Mouse (Mus musculus) left cerebral cortex, postnatal 14 days (tissue): ENCODE measurements around the gene Mpzl1. TPM values are rescaled to one million over a fixed set of nuclear protein-coding genes. Genes with fewer than 3 reads are reported as not detected.
A peak's percentile ranks its signal among the peaks of the same experiment; 100 is the strongest.
"Not testable (repeated sequence)": the region's sequence is repeated elsewhere in the genome, so short reads cannot be mapped to it uniquely, and the experiment has no call there.

Experiments
- DNase-seq, 2 experiments: peaks; one replicate each; pipeline ENCODE4 v3.0.0; 2021 to 2022; ENCODE audit warnings: low spot score in 2 of 2, mixed read lengths in 1 of 2
- intact Hi-C: fragments of 180-260 bp; cut with DNase I; formaldehyde crosslinking; loops from one replicate; pipeline ENCODE4 v1.15.1; 2025
- long read RNA-seq, 2 experiments: library from polyadenylated mRNA; stranded (forward); transcript quantifications; one replicate each; pipeline ENCODE4 v2.0.0; 2021
- total RNA-seq, 2 experiments: library from RNA; stranded (reverse); gene quantifications; 2 replicates each; pipeline ENCODE4 v1.2.3; 2021

The Mpzl1 gene
- total RNA-seq: 10 to 100 TPM; 52.5 to 61.7 TPM
- long read RNA-seq, experiment 1, transcript Mpzl1-202 (6 exons, 2,285 nt): minor isoform, 63 of 155 reads
- long read RNA-seq, experiment 1, transcript Mpzl1-201 (5 exons, 2,171 nt): major isoform, 81 of 155 reads
- long read RNA-seq, experiment 1, partial matches to known transcripts: 6 of 155 reads
- long read RNA-seq, experiment 1, other reads (novel, unspliced or antisense): 5 of 155 reads
- long read RNA-seq, experiment 2, transcript Mpzl1-201 (5 exons, 2,171 nt): major isoform, 52 of 107 reads
- long read RNA-seq, experiment 2, transcript Mpzl1-202 (6 exons, 2,285 nt): minor isoform, 44 of 107 reads
- long read RNA-seq, experiment 2, partial matches to known transcripts: 3 of 107 reads
- long read RNA-seq, experiment 2, other reads (novel, unspliced or antisense): 8 of 107 reads

DNA sequence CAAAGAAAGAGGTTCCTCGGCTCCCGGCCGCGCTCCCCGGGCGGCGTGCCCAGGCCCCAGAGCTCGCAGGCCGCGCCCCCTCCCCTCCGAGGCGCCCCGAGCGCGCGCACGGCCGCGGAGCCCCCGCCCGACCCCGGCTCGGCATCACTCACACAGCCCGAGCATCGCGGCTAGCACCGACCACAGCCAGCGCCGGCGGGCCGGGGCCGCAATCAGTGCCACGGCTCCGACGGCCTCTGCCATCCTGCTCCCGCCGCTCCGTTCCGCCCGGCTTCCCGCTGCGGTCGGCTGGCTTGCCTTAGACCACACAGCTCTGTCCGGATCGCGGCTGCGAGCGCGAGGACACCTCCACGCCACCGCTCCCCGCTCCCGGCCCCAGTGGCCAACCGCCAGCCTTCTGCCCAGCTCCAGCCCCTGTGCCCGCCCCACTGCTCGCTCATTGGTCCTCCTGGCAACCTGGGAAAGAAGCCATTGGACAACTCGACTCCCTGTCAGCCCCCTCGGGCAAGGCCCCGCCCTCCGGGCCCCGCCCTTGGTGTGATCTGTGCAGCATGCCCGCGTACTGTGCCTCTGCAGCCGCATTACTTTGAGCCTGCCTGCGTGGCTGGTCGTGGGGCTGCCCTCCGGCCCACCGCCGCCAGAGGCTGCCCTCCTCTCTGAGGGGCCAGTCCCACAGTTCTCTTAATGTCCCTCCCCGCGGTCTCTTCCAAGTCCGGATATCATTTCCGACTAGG lies at the start of gene Mpzl1:
TSS of gene Mpzl1 (minus strand) at position 388 of the 734 bp plus-strand sequence.
- intact Hi-C loops: no loop called here

GRCm38 (mm10) chr1:165682056-165682853 lies 47.9 kb upstream of the Mpzl1 start:
- intact Hi-C loops: no loop called here
- no peak for DNase-seq

More for the DNA sequence above, at the start of gene Mpzl1:
- DNase-seq: peak; percentile 97 to 98

DNA sequence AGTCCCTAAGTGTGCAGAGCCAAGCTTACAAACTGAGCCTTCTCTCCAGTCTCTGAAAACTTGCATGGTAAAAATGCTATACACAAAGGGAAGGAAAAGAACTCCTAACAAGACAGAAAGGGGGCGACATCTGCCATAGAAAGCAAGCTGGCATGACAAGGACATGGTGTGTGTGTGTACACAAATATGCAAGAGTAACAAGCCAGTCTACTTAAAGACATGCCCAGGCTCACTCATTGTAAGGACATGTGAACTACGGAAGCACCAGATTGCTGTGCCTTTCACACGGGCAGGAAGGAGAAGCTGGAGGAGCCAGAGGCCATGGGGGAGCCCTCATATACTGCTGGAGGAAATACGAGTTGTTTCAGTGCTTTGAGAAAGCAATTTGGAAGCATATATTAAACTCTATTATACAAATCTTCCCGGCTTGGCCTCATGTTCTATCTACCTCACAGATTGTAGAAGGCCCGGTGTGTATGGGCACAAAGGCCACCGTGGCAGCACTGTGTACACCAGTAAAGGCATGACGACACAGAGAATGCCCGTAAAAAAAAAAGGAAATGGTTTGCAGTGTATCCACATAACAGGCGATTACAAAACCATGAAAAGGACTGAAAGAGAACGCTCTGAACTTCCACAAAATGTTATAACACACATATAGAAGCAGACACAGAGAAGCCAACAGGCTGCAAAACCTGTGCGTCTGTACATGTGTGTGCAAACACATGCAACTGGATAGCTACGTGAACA lies 46.9 kb upstream of the Mpzl1 start:
- DNase-seq: no peak
- intact Hi-C loops: no loop called here

DNA sequence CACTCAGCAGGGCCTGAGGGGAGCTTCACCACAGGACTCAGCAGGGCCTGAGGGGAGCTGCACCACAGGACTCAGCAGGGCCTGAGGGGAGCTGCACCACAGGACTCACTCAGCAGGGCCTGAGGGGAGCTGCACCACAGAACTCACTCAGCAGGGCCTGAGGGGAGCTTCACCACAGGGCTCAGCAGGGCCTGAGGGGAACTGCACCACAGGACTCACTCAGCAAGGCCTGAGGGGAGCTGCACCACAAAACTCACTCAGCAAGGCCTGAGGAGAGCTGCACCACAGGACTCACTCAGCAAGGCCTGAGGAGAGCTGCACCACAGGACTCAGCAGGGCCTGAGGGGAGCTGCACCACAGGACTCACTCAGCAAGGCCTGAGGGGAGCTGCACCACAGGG lies 45.7 kb upstream of the Mpzl1 start:
- intact Hi-C loops, DNase-seq: not testable (repeated sequence)

GRCm38 (mm10) chr1:165679618-165679997 lies 45.3 kb upstream of the Mpzl1 start:
- DNase-seq: no peak
- intact Hi-C loops: no loop called here

GRCm38 (mm10) chr1:165678861-165679617 lies 44.7 kb upstream of the Mpzl1 start:
- intact Hi-C loops: no loop called here
- DNase-seq: no peak

DNA sequence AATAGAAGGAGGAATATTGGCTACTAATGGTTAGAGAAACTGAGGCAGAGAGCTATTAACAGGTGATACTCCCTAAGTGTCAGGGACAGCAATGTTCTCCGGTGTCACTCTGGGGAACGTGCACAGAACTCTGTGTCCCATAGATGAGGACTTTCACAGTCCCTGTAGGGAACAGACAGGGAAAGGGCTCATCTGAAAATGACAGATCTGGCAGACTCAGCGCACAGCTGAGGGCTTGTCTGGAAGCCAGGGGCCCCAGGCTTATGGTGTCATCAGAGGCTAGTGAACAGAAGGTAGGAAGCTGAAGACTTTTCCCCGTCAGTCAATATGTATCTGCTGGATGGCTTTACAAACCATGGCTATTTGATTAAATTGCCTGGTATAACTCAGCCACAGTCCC lies 43.2 kb upstream of the Mpzl1 start:
- DNase-seq: no peak
- intact Hi-C loops: no loop called here

DNA sequence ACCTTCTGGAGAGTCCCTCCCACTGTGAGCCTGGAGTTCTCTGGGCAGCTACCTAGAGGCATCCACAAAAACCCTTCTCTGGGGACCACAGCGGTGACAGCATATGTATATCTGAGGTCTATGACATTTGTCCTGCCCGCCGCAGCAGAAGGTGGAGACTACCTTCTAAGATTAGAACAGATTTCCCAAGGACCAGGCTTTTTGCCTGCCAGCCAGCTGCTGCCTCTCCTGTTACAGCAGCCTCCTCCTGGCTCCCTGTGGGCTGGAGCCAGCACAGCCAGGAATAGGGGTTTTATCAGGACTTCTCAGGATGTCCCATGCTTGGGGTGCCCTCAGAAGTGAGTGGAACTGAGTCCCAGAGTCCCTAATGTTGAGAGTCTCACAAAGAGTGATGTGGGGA lies 42.7 kb upstream of the Mpzl1 start:
- no peak for DNase-seq
- intact Hi-C loops: no loop called here

GRCm38 (mm10) chr1:165675167-165675566 lies 40.8 kb upstream of the Mpzl1 start:
- intact Hi-C loops: no loop called here
- peak in 1 of 2 experiments; percentile 33 for DNase-seq

DNA sequence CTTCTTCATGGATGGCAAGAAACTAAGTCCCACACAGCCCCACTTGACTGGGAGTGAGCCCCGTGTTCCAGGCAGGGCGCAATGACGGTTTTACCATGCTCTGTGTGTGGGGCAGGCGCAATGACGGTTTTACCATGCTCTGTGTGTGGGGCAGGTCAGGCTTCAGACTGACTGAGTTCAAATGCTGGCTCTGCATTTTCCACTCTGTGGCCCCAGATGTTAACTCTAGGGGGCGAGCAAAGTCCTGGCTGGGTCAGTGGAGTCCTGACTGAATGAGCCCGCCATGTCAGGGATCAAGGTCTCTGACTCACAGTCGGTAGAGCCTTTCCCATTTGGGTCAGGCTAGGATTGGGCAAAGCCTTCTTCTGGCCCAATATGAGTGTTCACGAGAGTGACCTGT lies 38.0 kb upstream of the Mpzl1 start:
- DNase-seq: no peak
- intact Hi-C loops: no loop called here

GRCm38 (mm10) chr1:165670056-165670455 lies 35.7 kb upstream of the Mpzl1 start:
- intact Hi-C loops: no loop called here

DNA sequence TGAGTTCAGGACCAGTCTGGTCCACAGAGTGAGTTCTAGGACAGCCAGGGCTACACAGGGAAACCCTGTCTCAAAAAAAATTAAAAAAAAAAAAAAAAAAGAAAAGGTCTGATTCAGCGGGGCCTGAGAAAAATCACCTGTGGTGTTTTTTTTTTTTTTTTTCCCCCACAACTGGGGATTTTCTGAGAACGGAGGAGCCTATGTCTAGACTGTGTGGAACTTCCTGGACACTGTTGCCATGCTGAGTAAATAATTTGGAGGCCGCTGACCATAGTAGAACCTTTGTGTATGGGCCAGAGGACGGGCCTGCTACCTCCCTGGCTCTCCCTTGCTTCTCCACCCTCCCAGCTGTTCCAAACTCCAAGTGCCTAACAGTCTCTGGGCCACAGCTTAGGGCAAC lies 34.6 kb upstream of the Mpzl1 start:
- intact Hi-C loops: loop anchor here (5.0 kb wide), 1 partner anchor 283 kb away; no protein-coding TSS in a partner anchor
- DNase-seq: no peak

More at GRCm38 (mm10) chr1:165670056-165670455, 35.7 kb upstream of the Mpzl1 start:
- DNase-seq: no peak

GRCm38 (mm10) chr1:165667380-165667779 lies 33.0 kb upstream of the Mpzl1 start:
- no peak for DNase-seq
- intact Hi-C loops: loop anchor here (5.0 kb wide), 1 partner anchor 285 kb away; no protein-coding TSS in a partner anchor

- DNase-seq: peak in 1 of 2 experiments; percentile 29
- intact Hi-C loops: loop anchor here (5.0 kb wide), 1 partner anchor 285 kb away; no protein-coding TSS in a partner anchor
Measured at GRCm38 (mm10) chr1:165666944-165667343, 32.6 kb upstream of the Mpzl1 start.

DNA sequence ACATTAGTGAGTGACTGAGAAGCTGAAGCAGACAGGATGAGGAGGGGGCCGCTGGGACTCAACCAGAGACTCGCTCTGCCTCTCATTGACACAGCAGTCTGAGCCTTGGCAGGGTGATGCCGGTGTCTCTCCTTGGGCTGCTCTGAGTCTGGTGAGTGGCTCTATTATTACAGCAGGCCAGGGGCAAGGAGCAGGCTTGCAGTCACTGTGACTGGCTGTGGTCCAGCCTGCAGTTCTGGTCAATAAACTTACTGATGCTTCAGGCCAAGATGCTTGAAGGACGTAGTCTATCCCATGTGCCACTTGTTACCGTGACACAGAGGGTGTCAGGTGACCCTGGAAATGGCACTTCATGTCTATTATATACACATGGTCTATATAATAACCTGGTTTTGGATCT lies 31.4 kb upstream of the Mpzl1 start:
- intact Hi-C loops: loop anchor here (5.0 kb wide), 1 partner anchor 287 kb away; no protein-coding TSS in a partner anchor

GRCm38 (mm10) chr1:165663277-165663676 lies 28.9 kb upstream of the Mpzl1 start:
- intact Hi-C loops: no loop called here
- no peak for DNase-seq

More for the DNA sequence above, 31.4 kb upstream of the Mpzl1 start:
- DNase-seq: no peak

GRCm38 (mm10) chr1:165662426-165663192 lies 28.3 kb upstream of the Mpzl1 start:
- no peak for DNase-seq
- intact Hi-C loops: no loop called here
